Mouse (Mus musculus) left cerebral cortex, adult 9 months (tissue): Measurements from ENCODE around the gene Atg16l1.
"Not testable (repeated sequence)": the region's sequence is repeated elsewhere in the genome, so short reads cannot be mapped to it uniquely, and the experiment has no call there.

Source experiments
- DNase-seq, 2 experiments: peaks; one replicate each; pipeline ENCODE4 v3.0.0; 2022; ENCODE audit warnings: low spot score in 2 of 2

Atg16l1 gene

GRCm38 (mm10) chr1:87773336-87773735 lies 17.7 kb downstream of the Atg16l1 start:
- no peak for DNase-seq

GRCm38 (mm10) chr1:87774845-87775244 lies 19.2 kb downstream of the Atg16l1 start:
- DNase-seq = no peak

GRCm38 (mm10) chr1:87779204-87779785 lies 23.6 kb downstream of the Atg16l1 start:
- DNase-seq = no peak

- no peak for DNase-seq
Observed at GRCm38 (mm10) chr1:87785703-87786102, 30.0 kb downstream of the Atg16l1 start.

- DNase-seq = peak in 1 of 2 experiments; percentile 75
Observed at GRCm38 (mm10) chr1:87786251-87786650, 30.6 kb downstream of the Atg16l1 start.

- no peak for DNase-seq
Observed at GRCm38 (mm10) chr1:87789665-87790064, 34.0 kb downstream of the Atg16l1 start.

- DNase-seq = no peak
Observed at GRCm38 (mm10) chr1:87792438-87793137, 36.9 kb downstream of the Atg16l1 start.

GRCm38 (mm10) chr1:87793138-87793449 lies 37.4 kb downstream of the Atg16l1 start:
- no peak for DNase-seq

GRCm38 (mm10) chr1:87797702-87798101 lies 42.0 kb downstream of the Atg16l1 start:
- DNase-seq = no peak

GRCm38 (mm10) chr1:87798306-87798705 lies 42.6 kb downstream of the Atg16l1 start:
- peak in 1 of 2 experiments; percentile 56 for DNase-seq

GRCm38 (mm10) chr1:87803576-87803975 lies 47.9 kb downstream of the Atg16l1 start, which contains the start of gene Sag:
Sag (plus strand) TSS chr1:87803680.
- DNase-seq = no peak

GRCm38 (mm10) chr1:87807751-87808150 lies 52.1 kb downstream of the Atg16l1 start:
- DNase-seq = no peak

- no peak for DNase-seq
Observed at GRCm38 (mm10) chr1:87811391-87811790, 55.7 kb downstream of the Atg16l1 start.

GRCm38 (mm10) chr1:87812061-87812460 lies 56.4 kb downstream of the Atg16l1 start:
- no peak for DNase-seq

GRCm38 (mm10) chr1:87813155-87813554 lies 57.5 kb downstream of the Atg16l1 start:
- DNase-seq = peak; percentile 63 to 69

GRCm38 (mm10) chr1:87813681-87814080 lies 58.0 kb downstream of the Atg16l1 start:
- peak in 1 of 2 experiments; percentile 42 for DNase-seq

GRCm38 (mm10) chr1:87824420-87824995 lies 68.8 kb downstream of the Atg16l1 start:
- DNase-seq = no peak

GRCm38 (mm10) chr1:87825281-87825680 lies 69.6 kb downstream of the Atg16l1 start:
- DNase-seq = no peak

- DNase-seq = no peak
Observed at GRCm38 (mm10) chr1:87825991-87826390, 70.3 kb downstream of the Atg16l1 start.

- no peak for DNase-seq
Observed at GRCm38 (mm10) chr1:87826474-87826873, 70.8 kb downstream of the Atg16l1 start.

- DNase-seq = not testable (repeated sequence)
Observed at GRCm38 (mm10) chr1:87827476-87827875, 71.8 kb downstream of the Atg16l1 start.

- DNase-seq = no peak
Observed at GRCm38 (mm10) chr1:87828185-87828584, 72.5 kb downstream of the Atg16l1 start.

- DNase-seq = no peak
Observed at GRCm38 (mm10) chr1:87828926-87829580, 73.4 kb downstream of the Atg16l1 start.
